Mouse (Mus musculus): Measurements from ENCODE around the gene Isl2.
A peak's percentile ranks its signal among the peaks of the same experiment; 100 is the strongest.

The Isl2 gene

DNA sequence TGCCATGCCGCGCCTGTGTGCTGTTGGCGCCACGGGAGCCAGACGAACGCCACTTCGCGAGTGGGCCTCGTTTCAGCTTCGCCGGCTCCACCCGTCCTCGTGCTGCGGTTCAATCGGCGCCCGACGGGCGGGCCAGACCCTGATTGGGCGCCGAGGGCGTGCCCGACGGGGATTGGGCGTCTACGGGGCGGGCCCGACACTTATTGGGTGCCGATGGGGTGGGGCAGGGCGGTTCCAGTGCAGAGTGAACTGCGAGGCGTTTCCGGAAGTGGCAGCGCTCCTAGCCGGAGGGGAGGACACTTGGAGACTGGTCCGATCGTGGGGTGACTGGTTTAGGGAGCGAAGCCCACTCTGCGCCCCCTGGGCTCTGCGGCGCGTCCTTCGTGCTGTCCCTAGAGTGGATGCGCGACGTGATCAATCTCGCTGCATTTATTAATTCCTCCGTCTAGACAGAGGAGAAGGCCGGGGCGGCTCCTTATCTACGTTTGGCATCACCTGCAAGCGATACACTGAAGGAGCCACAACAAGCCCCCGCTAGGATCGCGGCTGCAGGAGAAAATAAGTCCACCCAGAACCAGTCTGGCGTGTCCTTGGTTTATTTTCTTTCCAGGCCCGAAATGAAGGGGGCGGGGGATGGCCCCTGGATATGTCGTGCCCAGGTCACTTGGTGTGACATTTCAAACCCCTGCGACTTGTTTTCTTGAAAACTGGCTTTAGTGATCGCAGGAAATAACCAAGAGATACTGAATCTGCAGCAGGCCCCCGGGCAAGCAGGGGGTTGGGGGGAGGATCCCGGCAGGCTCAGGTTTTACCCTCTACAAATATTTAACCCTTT lies 7.9 kb downstream of the Isl2 start:
- DNase-seq (ENCODE audit: low spot score), result peak; percentile 64

GRCm38 (mm10) chr9:55548871-55549270 lies 10.4 kb downstream of the Isl2 start:
- DNase-seq (ENCODE audit: low spot score), result peak; percentile 21

- DNase-seq (ENCODE audit: low spot score), result peak; percentile 60
These were observed 10.9 kb downstream of the Isl2 start for GRCm38 (mm10) chr9:55549302-55549890.

GRCm38 (mm10) chr9:55554986-55555385 lies 16.5 kb downstream of the Isl2 start:
- DNase-seq (ENCODE audit: low spot score), result no peak

DNA sequence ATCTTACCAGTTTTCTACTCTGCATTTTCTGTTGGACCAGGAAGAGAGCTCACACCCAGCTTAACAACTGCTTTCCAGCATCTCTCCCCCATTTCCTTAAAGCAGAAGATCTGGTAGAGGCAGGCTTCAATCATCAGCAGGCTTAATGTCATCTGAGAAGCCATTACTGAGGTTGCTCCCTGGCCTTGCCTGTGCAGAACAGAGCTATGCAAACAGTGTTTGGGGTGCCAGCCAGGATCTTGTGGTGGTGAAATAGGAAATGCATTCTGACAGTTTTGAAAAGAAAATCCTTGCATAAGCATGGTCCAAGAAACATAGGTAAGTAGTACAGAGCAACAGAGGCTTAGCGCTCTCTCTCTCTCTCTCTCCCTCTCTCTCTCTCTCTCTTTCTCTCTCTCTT lies 22.5 kb downstream of the Isl2 start:
- DNase-seq (ENCODE audit: low spot score), result no peak

- no peak for DNase-seq (ENCODE audit: low spot score)
These were observed 30.1 kb downstream of the Isl2 start for GRCm38 (mm10) chr9:55568466-55569159.

DNA sequence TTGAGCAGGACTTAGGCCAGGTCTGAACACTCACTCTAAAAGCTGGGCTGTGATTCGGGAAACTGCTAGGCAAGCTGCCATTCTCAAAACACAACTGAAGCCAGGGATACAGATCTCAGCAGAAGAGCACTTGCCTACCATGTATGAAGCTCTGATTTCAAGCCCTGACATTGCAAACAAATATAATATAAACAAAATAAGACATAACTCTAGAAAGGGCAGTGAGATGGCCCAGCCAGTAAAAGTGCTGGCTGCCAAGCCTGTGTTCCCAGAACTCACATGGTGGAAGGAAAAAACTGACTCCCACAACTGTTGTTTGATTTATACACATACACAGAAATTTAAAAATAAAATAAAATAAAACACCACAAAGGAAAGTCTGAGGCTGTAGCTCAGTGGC lies 32.6 kb downstream of the Isl2 start:
- DNase-seq (ENCODE audit: low spot score), result no peak

DNA sequence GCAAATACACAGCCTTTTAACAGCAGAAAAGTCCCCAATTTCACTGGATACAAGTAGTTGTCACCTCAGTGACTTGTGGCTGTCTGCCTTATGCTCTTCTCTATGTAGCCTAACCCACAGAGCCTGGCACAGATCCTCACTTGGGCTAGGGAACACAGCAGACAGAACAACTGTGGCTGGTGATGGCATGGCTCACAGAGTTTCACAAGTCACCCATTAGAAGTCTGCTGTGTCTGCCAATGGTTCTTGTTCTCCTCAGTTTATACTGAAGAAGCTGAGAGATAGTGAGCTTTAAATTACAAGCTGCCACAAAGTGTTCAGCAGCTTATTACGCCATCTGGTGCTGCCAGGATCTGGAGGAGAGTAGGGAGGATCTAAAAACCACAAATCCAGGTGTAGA lies 38.1 kb downstream of the Isl2 start:
- DNase-seq (ENCODE audit: low spot score), result no peak

DNA sequence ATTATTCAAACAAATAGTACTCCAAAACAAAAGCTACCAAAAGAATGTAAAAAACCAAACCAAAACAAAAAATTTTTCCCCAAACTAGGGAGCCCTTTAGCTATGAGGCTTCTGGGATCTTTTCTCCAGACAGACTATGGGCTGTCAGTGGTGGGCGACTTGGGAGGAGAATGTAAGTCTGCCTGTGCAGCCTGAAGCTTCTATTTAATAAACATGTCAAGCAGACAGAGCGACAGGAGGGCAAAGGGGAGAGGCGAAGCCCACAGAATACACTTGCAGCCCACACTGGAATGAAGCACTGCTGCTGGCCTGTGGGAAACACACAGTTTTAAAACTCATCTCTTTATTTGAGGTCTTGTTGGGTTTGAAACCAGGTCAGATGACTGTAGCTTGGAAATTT lies 42.9 kb downstream of the Isl2 start:
- DNase-seq (ENCODE audit: low spot score), result peak; percentile 44

GRCm38 (mm10) chr9:55586141-55586540 lies 47.7 kb downstream of the Isl2 start:
- DNase-seq (ENCODE audit: low spot score), result no peak

Data from embryo, embryonic 10.5 days (tissue).